In the genomic region with DNA sequence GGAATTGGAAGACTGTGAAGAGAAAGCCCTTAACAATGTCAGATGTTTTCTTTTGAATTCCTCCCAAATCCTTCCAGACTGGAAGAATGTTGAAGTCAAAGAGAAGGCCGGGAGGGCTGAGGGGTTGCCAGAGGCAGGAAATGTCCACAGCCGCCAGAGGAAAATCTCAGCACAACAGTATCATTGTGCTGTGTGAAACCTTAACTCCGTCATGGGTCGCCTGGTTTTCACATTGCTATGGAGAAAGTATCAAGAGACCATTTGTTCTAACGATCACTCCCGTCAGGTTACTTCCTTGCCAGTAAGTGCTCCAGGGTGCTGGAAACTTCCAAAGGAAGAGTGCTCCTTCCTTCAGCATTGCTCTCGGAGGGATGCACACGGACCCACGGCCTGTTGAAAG, we compare ENCODE assay signal across 7 mouse cellular contexts.
DNase-seq lines count a peak whose midpoint lies in the region; ATAC-seq and TF ChIP-seq lines count a peak whose summit lies in the region.

No protein-coding gene starts in this region.

- DNase-seq in embryonic facial prominence, embryonic 11.5 days (ENCODE audit: low spot score) = peak; percentile 75
- DNase-seq in gastrocnemius, adult 2 months = peak; percentile 56
- peak; percentile 38 for DNase-seq in kidney, adult 2 months
- peak; percentile 62 for DNase-seq in midbrain, postnatal 0 days (ENCODE audit: low spot score)
- DNase-seq in urinary bladder, postnatal 10 days (ENCODE audit: low spot score) = no peak
- no peak for DNase-seq in lung, postnatal 36 days
- DNase-seq in left cerebral cortex, postnatal 4 days = no peak

- H3K9me3 ChIP-seq in embryonic facial prominence, embryonic 11.5 days (replicated peaks; ENCODE audit: control insufficient read depth, low read length) = no peaks in the 10 kb centered on the region
- H3K9me3 ChIP-seq in midbrain, postnatal 0 days (ENCODE audit: low read length) = no peaks in the 10 kb centered on the region

- peak; percentile 40; the same call in 1 of the 2 replicates for ATAC-seq in embryonic facial prominence, embryonic 11.5 days (replicated peaks; ENCODE audit: insufficient number of reproducible peaks, low FRiP score, low TSS enrichment, low read depth)
- peak; percentile 57; the same call in 1 of the 2 replicates for ATAC-seq in midbrain, postnatal 0 days (ENCODE audit: low FRiP score)

- H3K9ac ChIP-seq in embryonic facial prominence, embryonic 11.5 days (replicated peaks; ENCODE audit: low read length) = no peak overlapping the region
- no peak overlapping the region for H3K9ac ChIP-seq in midbrain, postnatal 0 days (replicated peaks; ENCODE audit: low read length, poor library complexity, severe bottlenecking)

- H3K4me2 ChIP-seq in embryonic facial prominence, embryonic 11.5 days (ENCODE audit: low read depth, low read length) = no peak overlapping the region
- peak overlapping the region; percentile 4; the same call in 1 of the 2 replicates for H3K4me2 ChIP-seq in midbrain, postnatal 0 days (ENCODE audit: low read depth, low read length, poor library complexity, severe bottlenecking)

- TF ChIP-seq POLR2A in kidney, adult 2 months (IDR thresholded peaks at IDR 0.05; ENCODE audit: low read depth, low read length) = no peak

- no peak overlapping the region for H3K4me3 ChIP-seq in embryonic facial prominence, embryonic 11.5 days (ENCODE audit: low read depth, low read length)
- peak overlapping the region; percentile 59; the same call in 1 of the 2 replicates for H3K4me3 ChIP-seq in gastrocnemius, adult 2 months
- H3K4me3 ChIP-seq in kidney, adult 2 months (ENCODE audit: insufficient read depth, low read depth, low read length) = no peak overlapping the region
- H3K4me3 ChIP-seq in midbrain, postnatal 0 days (ENCODE audit: low read depth, low read length) = no peak overlapping the region

- 6% methylated on average over 9 of the region's 9 CpGs for WGBS in embryonic facial prominence, embryonic 11.5 days
- WGBS in kidney, adult 2 months = 40% methylated on average over 9 of the region's 9 CpGs
- WGBS in midbrain, postnatal 0 days = 6% methylated on average over 9 of the region's 9 CpGs

- no peak overlapping the region for H3K27ac ChIP-seq in embryonic facial prominence, embryonic 11.5 days (replicated peaks; ENCODE audit: low read depth, low read length)
- H3K27ac ChIP-seq in gastrocnemius, adult 2 months = peak overlapping the region; percentile 36; the same call in 1 of the 2 replicates
- H3K27ac ChIP-seq in kidney, adult 2 months (ENCODE audit: insufficient read depth, low read depth, low read length) = no peak overlapping the region
- peak overlapping the region; percentile 2; the same call in 1 of the 2 replicates for H3K27ac ChIP-seq in midbrain, postnatal 0 days (ENCODE audit: low read depth, low read length)

- intact Hi-C loops in gastrocnemius, adult 2 months (cut with DNase I) = loop anchor here (1.0 to 5.0 kb wide), 2 partner anchors 184 to 1160 kb away; a partner anchor contains a TSS
- intact Hi-C loops in left cerebral cortex, postnatal 4 days (cut with DNase I) = no loop called here

- no peaks in the 10 kb centered on the region for H3K36me3 ChIP-seq in embryonic facial prominence, embryonic 11.5 days (replicated peaks; ENCODE audit: control insufficient read depth, insufficient read depth, low read depth, low read length)
- peaks cover 10% of the 10 kb centered on the region for H3K36me3 ChIP-seq in kidney, adult 2 months (ENCODE audit: control insufficient read depth, insufficient read depth, low read length)
- no peaks in the 10 kb centered on the region for H3K36me3 ChIP-seq in midbrain, postnatal 0 days (ENCODE audit: insufficient read depth, low read length)

- H3K27me3 ChIP-seq in embryonic facial prominence, embryonic 11.5 days (ENCODE audit: control insufficient read depth, insufficient read depth, low read length) = no peaks in the 10 kb centered on the region
- H3K27me3 ChIP-seq in kidney, adult 2 months (replicated peaks; ENCODE audit: control insufficient read depth, insufficient read depth, low read length) = no peaks in the 10 kb centered on the region
- no peaks in the 10 kb centered on the region for H3K27me3 ChIP-seq in midbrain, postnatal 0 days (ENCODE audit: insufficient read depth, low read length)

- no peaks in the 10 kb centered on the region for H3K4me1 ChIP-seq in embryonic facial prominence, embryonic 11.5 days (ENCODE audit: control insufficient read depth, insufficient read depth, low read length)
- H3K4me1 ChIP-seq in kidney, adult 2 months (ENCODE audit: control insufficient read depth, insufficient read depth, low read length) = no peaks in the 10 kb centered on the region
- H3K4me1 ChIP-seq in midbrain, postnatal 0 days (ENCODE audit: insufficient read depth, low read length) = no peaks in the 10 kb centered on the region

- no peak for TF ChIP-seq CTCF in gastrocnemius, adult 2 months (IDR thresholded peaks at IDR 0.05)
- no peak for TF ChIP-seq CTCF in kidney, adult 2 months (conservative IDR thresholded peaks at IDR 0.05; ENCODE audit: insufficient read depth, insufficient read length, low read depth, low read length)
- no peak for TF ChIP-seq CTCF in midbrain, postnatal 0 days (IDR thresholded peaks at IDR 0.05)

Comparison
In these comparisons a context has a peak if more than half of its experiments do, and no peak if none do; other contexts are left out.
1. DNase-seq: peak in embryonic facial prominence, embryonic 11.5 days (single experiment), gastrocnemius, adult 2 months (single experiment), kidney, adult 2 months (single experiment) and midbrain, postnatal 0 days (single experiment); none in urinary bladder, postnatal 10 days (single experiment), lung, postnatal 36 days (single experiment) and left cerebral cortex, postnatal 4 days (single experiment).
2. H3K27ac ChIP-seq: peak in gastrocnemius, adult 2 months (single experiment) and midbrain, postnatal 0 days (single experiment); none in embryonic facial prominence, embryonic 11.5 days (single experiment) and kidney, adult 2 months (single experiment).